Mouse (Mus musculus): Measurements from ENCODE around the gene Klra6. TPM values are rescaled to one million over a fixed set of nuclear protein-coding genes. Genes with fewer than 3 reads are reported as not detected.
"Not testable (repeated sequence)": the region's sequence is repeated elsewhere in the genome, so short reads cannot be mapped to it uniquely, and the experiment has no call there.

Gene Klra6
- total RNA-seq (2014; rRNA removed; ENCODE audit: low replicate concordance) (not detected in 2 replicates), polyA plus RNA-seq (2015; fragmentation: Nextera tagmentation; extraction: Ambion mirVana) (not detected in 2 replicates)

- H3K9ac ChIP-seq (replicated peaks; ENCODE audit: low read depth, low read length) = no peak within 1 kb of the TSS
- no peaks in the 10 kb centered on the region for H3K36me3 ChIP-seq (replicated peaks; ENCODE audit: control insufficient read depth, insufficient read depth, low read length)
- no peaks in the 10 kb centered on the region for H3K27me3 ChIP-seq (ENCODE audit: control insufficient read depth, insufficient read depth, low read length)
- no peak within 1 kb of the TSS for H3K4me3 ChIP-seq (ENCODE audit: low read depth, low read length)
- H3K9me3 ChIP-seq (replicated peaks; ENCODE audit: control insufficient read depth, low read length) = no peaks in the 10 kb centered on the region; the same call in 1 of the 2 replicates
- DNase-seq (ENCODE audit: low spot score) (no peak), ATAC-seq (ENCODE audit: insufficient read depth, low read depth) (no peak)
- H3K4me1 ChIP-seq (ENCODE audit: control insufficient read depth, insufficient read depth) = no peaks in the 10 kb centered on the region
- WGBS = 57% methylated on average over 4 of the region's 4 CpGs
- no peak within 1 kb of the TSS for H3K27ac ChIP-seq (ENCODE audit: low read depth)
- no peak within 1 kb of the TSS for H3K4me2 ChIP-seq (ENCODE audit: low read depth, low read length)
- TF ChIP-seq EP300 (IDR thresholded peaks at IDR 0.05; ENCODE audit: low read depth) (no peak), CTCF (IDR thresholded peaks at IDR 0.05; ENCODE audit: low read depth) (no peak)
Measured at GRCm38 (mm10) chr6:130026854-130027253, at the start of gene Klra6. Gene Klra6, minus strand, starts transcription at chr6:130026954.

GRCm38 (mm10) chr6:130067171-130067570 lies 40.4 kb upstream of the Klra6 start, which contains the start of gene Klra4:
Gene Klra4, minus strand, starts transcription at chr6:130067271.
- WGBS = 32% methylated on average over 1 of the region's 1 CpGs
- H3K36me3 ChIP-seq (replicated peaks; ENCODE audit: control insufficient read depth, insufficient read depth, low read length); ATAC-seq (ENCODE audit: insufficient read depth, low read depth): not testable (repeated sequence)

DNA sequence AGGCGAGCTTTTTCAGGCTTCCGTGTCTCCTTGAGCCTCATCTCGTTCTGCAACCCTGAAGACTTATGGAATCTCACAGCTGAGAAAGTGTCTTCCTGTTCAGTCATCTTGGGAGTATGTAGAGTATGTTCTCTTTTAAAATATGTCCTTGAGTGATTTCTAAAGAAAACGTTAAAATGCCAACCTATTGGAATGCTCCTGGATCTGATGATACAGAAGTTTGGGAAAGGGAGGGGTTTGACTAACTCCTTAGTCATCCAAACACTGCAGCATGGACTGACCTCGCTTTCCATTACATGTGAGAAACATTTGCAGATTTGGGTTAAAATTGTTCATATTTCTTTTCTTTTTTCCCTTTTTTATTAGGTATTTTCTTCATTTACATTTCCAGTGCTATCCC lies 38.4 kb upstream of the Klra6 start:
- Histone ChIP-seq H3K4me1 (ENCODE audit: control insufficient read depth, insufficient read depth) (no peaks in the 10 kb centered on the region), H3K36me3 (replicated peaks; ENCODE audit: control insufficient read depth, insufficient read depth, low read length) (no peaks in the 10 kb centered on the region), H3K27me3 (ENCODE audit: control insufficient read depth, insufficient read depth, low read length) (no peaks in the 10 kb centered on the region), H3K4me2 (ENCODE audit: low read depth, low read length) (no peak overlapping the region), H3K4me3 (ENCODE audit: low read depth, low read length) (no peak overlapping the region), H3K9ac (replicated peaks; ENCODE audit: low read depth, low read length) (no peak overlapping the region), H3K9me3 (replicated peaks; ENCODE audit: control insufficient read depth, low read length) (0 out of 2 replicates have a peak, but pooled peaks cover 4% of the 10 kb centered on the region), H3K27ac (ENCODE audit: low read depth) (no peak overlapping the region)
- DNase-seq (ENCODE audit: low spot score) = no peak
- ATAC-seq (ENCODE audit: insufficient read depth, low read depth) = no peak
- 54% methylated on average over 5 of the region's 5 CpGs for WGBS
- no peak for TF ChIP-seq EP300 (IDR thresholded peaks at IDR 0.05; ENCODE audit: low read depth)
- no peak for TF ChIP-seq CTCF (IDR thresholded peaks at IDR 0.05; ENCODE audit: low read depth)

More at GRCm38 (mm10) chr6:130067171-130067570, 40.4 kb upstream of the Klra6 start, which contains the start of gene Klra4:
- not testable (repeated sequence) for H3K9ac ChIP-seq (replicated peaks; ENCODE audit: low read depth, low read length); H3K27me3 ChIP-seq (ENCODE audit: control insufficient read depth, insufficient read depth, low read length); H3K4me1 ChIP-seq (ENCODE audit: control insufficient read depth, insufficient read depth); H3K27ac ChIP-seq (ENCODE audit: low read depth); H3K4me3 ChIP-seq (ENCODE audit: low read depth, low read length); H3K9me3 ChIP-seq (replicated peaks; ENCODE audit: control insufficient read depth, low read length); H3K4me2 ChIP-seq (ENCODE audit: low read depth, low read length); DNase-seq (ENCODE audit: low spot score)

- not testable (repeated sequence) for H3K27ac ChIP-seq (ENCODE audit: low read depth); H3K9me3 ChIP-seq (replicated peaks; ENCODE audit: control insufficient read depth, low read length); ATAC-seq (ENCODE audit: insufficient read depth, low read depth); H3K4me1 ChIP-seq (ENCODE audit: control insufficient read depth, insufficient read depth); H3K36me3 ChIP-seq (replicated peaks; ENCODE audit: control insufficient read depth, insufficient read depth, low read length); H3K4me2 ChIP-seq (ENCODE audit: low read depth, low read length); H3K27me3 ChIP-seq (ENCODE audit: control insufficient read depth, insufficient read depth, low read length); H3K9ac ChIP-seq (replicated peaks; ENCODE audit: low read depth, low read length); DNase-seq (ENCODE audit: low spot score); H3K4me3 ChIP-seq (ENCODE audit: low read depth, low read length)
- WGBS = 34% methylated on average over 4 of the region's 4 CpGs
Measured at GRCm38 (mm10) chr6:130035146-130035545, 8.4 kb upstream of the Klra6 start.

DNA sequence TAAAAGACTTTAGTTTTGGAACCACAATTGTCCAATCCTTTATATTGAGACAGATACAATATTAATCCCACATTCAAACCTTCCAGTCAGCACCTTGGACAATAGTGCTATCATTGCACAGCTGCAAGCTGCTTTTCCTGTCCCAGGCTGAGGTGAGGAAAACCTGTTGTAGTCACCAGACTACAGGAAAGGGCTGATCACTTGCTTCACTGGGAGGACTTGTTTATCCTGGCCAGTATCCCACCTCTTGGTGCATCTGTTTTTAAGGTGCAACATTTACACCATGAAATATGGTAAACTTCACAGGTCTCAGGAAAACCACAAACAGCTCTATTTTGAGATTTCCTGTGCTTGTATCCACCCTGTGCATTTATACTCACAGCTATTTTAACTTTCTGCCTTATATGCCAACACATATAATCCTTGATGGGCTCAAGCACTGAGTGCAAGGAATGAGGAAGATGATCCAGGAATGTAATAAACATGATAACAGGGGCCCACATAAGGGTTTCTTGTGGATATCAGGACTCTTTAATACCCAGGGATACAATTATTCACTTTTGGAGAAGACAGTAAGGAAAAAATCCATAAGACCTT lies 4.8 kb upstream of the Klra6 start:
- H3K36me3 ChIP-seq (replicated peaks; ENCODE audit: control insufficient read depth, insufficient read depth, low read length); H3K27ac ChIP-seq (ENCODE audit: low read depth); H3K4me2 ChIP-seq (ENCODE audit: low read depth, low read length); H3K27me3 ChIP-seq (ENCODE audit: control insufficient read depth, insufficient read depth, low read length); H3K9me3 ChIP-seq (replicated peaks; ENCODE audit: control insufficient read depth, low read length); DNase-seq (ENCODE audit: low spot score); H3K9ac ChIP-seq (replicated peaks; ENCODE audit: low read depth, low read length); ATAC-seq (ENCODE audit: insufficient read depth, low read depth); H3K4me1 ChIP-seq (ENCODE audit: control insufficient read depth, insufficient read depth); H3K4me3 ChIP-seq (ENCODE audit: low read depth, low read length): not testable (repeated sequence)

Other genes with a start within 250 kb of the Klra6 start
- gene Gm156, start 242.7 kb downstream of the Klra6 start, total RNA-seq (2014; rRNA removed; ENCODE audit: low replicate concordance) = not detected in 2 replicates
- not detected in 2 replicates for gene Gm156, start 242.7 kb downstream of the Klra6 start, polyA plus RNA-seq (2015; fragmentation: Nextera tagmentation; extraction: Ambion mirVana)
- gene Gm17631, start 164.3 kb downstream of the Klra6 start, total RNA-seq (2014; rRNA removed; ENCODE audit: low replicate concordance) = not detected in 2 replicates
- gene Gm17631, start 164.3 kb downstream of the Klra6 start, polyA plus RNA-seq (2015; fragmentation: Nextera tagmentation; extraction: Ambion mirVana) = not detected in 2 replicates
- gene Klra17, start 150.3 kb downstream of the Klra6 start, total RNA-seq (2014; rRNA removed; ENCODE audit: low replicate concordance) = not detected in 2 replicates
- not detected in 2 replicates for gene Klra17, start 150.3 kb downstream of the Klra6 start, polyA plus RNA-seq (2015; fragmentation: Nextera tagmentation; extraction: Ambion mirVana)
- gene Klra5, start 109.3 kb downstream of the Klra6 start, total RNA-seq (2014; rRNA removed; ENCODE audit: low replicate concordance) = not detected in 2 replicates
- gene Klra5, start 109.3 kb downstream of the Klra6 start, polyA plus RNA-seq (2015; fragmentation: Nextera tagmentation; extraction: Ambion mirVana) = not detected in 2 replicates
- not detected in 2 replicates for gene Klra4, start 40.3 kb upstream of the Klra6 start, total RNA-seq (2014; rRNA removed; ENCODE audit: low replicate concordance)
- gene Klra4, start 40.3 kb upstream of the Klra6 start, polyA plus RNA-seq (2015; fragmentation: Nextera tagmentation; extraction: Ambion mirVana) = not detected in 2 replicates
- not detected in 2 replicates for gene Klra8, start 102.9 kb upstream of the Klra6 start, total RNA-seq (2014; rRNA removed; ENCODE audit: low replicate concordance)
- not detected in 2 replicates for gene Klra8, start 102.9 kb upstream of the Klra6 start, polyA plus RNA-seq (2015; fragmentation: Nextera tagmentation; extraction: Ambion mirVana)
- gene Klra9, start 166.2 kb upstream of the Klra6 start, total RNA-seq (2014; rRNA removed; ENCODE audit: low replicate concordance) = not detected in 2 replicates
- gene Klra9, start 166.2 kb upstream of the Klra6 start, polyA plus RNA-seq (2015; fragmentation: Nextera tagmentation; extraction: Ambion mirVana) = not detected in 2 replicates
- not detected in 2 replicates for gene Klra7, start 206.4 kb upstream of the Klra6 start, total RNA-seq (2014; rRNA removed; ENCODE audit: low replicate concordance)
- gene Klra7, start 206.4 kb upstream of the Klra6 start, polyA plus RNA-seq (2015; fragmentation: Nextera tagmentation; extraction: Ambion mirVana) = not detected in 2 replicates

Measured in heart, postnatal 0 days (tissue).